ENCODE assay signal across 9 mouse cellular contexts in genomic region chr1:135514913-135515632, GRCm38 (mm10).
DNase-seq lines count a peak whose midpoint lies in the region; ATAC-seq and TF ChIP-seq lines count a peak whose summit lies in the region.
"Had no signal": no experiment of that assay in that cellular context is flagged by ENCODE, and none has a peak within 500 bp of the region (broad histone marks: within the 10 kb centered on the region; RNA-seq: fewer than 3 reads in every experiment).

No protein-coding gene starts in this region.

- WGBS in intestine, postnatal 0 days: 35% methylated on average over 9 of the region's 9 CpGs

- 0 out of 2 replicates have a peak, but pooled peaks have one; percentile 15 for ATAC-seq in frontal cortex, adult (ENCODE audit: low TSS enrichment)
- ATAC-seq in intestine, postnatal 0 days: peak; percentile 53; the same call in 1 of the 2 replicates

- no peak overlapping the region for H3K4me3 ChIP-seq in layer of hippocampus, adult 2 months
- H3K4me3 ChIP-seq in intestine, postnatal 0 days (ENCODE audit: low read depth, low read length): no peak overlapping the region

- H3K4me2 ChIP-seq in intestine, postnatal 0 days (replicated peaks; ENCODE audit: low read depth): no peak overlapping the region
- H3K4me2 ChIP-seq: hindbrain, embryonic 14.5 days had no signal

- peaks cover 17% of the 10 kb centered on the region for H3K4me1 ChIP-seq in intestine, postnatal 0 days (replicated peaks; ENCODE audit: control insufficient read depth, insufficient read depth, low read length)

- H3K36me3 ChIP-seq in intestine, postnatal 0 days (ENCODE audit: control insufficient read depth, insufficient read depth): no peaks in the 10 kb centered on the region

- TF ChIP-seq CTCF in layer of hippocampus, adult 2 months (conservative IDR thresholded peaks at IDR 0.05): no peak
- no peak for TF ChIP-seq CTCF in intestine, postnatal 0 days (IDR thresholded peaks at IDR 0.05; ENCODE audit: low read depth)

- DNase-seq in frontal cortex, postnatal 14 days (ENCODE audit: low spot score in 2 of 2): no peak
- DNase-seq in layer of hippocampus, adult 2 months (ENCODE audit: low spot score in 2 of 2): no peak
- DNase-seq in layer of hippocampus, adult 8-10 months (ENCODE audit: low spot score in 2 of 2): no peak
- DNase-seq in mesoderm, embryonic 11.5 days (ENCODE audit: low read depth, low spot score): peak; percentile 59
- no peak for DNase-seq in ovary, postnatal 14 days (ENCODE audit: low spot score)
- DNase-seq in gastrocnemius, postnatal 10 days: no peak

- H3K27me3 ChIP-seq in intestine, postnatal 0 days (replicated peaks; ENCODE audit: control insufficient read depth, insufficient read depth, low read length): no peaks in the 10 kb centered on the region

- H3K27ac ChIP-seq in layer of hippocampus, adult 2 months: peak overlapping the region; percentile 46; the same call in 1 of the 2 replicates
- no peak overlapping the region for H3K27ac ChIP-seq in intestine, postnatal 0 days (ENCODE audit: low read depth, low read length)
- H3K27ac ChIP-seq: hindbrain, embryonic 14.5 days had no signal

- H3K9me3 ChIP-seq in intestine, postnatal 0 days (ENCODE audit: control insufficient read depth): no peaks in the 10 kb centered on the region

- H3K9ac ChIP-seq in intestine, postnatal 0 days (ENCODE audit: low read depth, low read length): no peak overlapping the region
- H3K9ac ChIP-seq: hindbrain, embryonic 14.5 days had no signal
